Comparison of ENCODE assay signal across 9 mouse cellular contexts in genomic region chr17:50237436-50237709, GRCm38 (mm10). TPM values are rescaled to one million over a fixed set of nuclear protein-coding genes. Genes with fewer than 3 reads are reported as not detected.
DNase-seq lines count a peak whose midpoint lies in the region; ATAC-seq lines count a peak whose summit lies in the region.
"Had no signal": no experiment of that assay in that cellular context is flagged by ENCODE, and none has a peak within 500 bp of the region (broad histone marks: within the 10 kb centered on the region; RNA-seq: fewer than 3 reads in every experiment).

No protein-coding gene starts in this region.

- no peak overlapping the region for H3K9ac ChIP-seq in forebrain, embryonic 14.5 days (ENCODE audit: low read length)
- H3K9ac ChIP-seq in hindbrain, embryonic 11.5 days (ENCODE audit: low read depth, low read length): no peak overlapping the region

- H3K27me3 ChIP-seq in forebrain, embryonic 14.5 days (replicated peaks; ENCODE audit: control insufficient read depth, insufficient read depth, low read length): no peaks in the 10 kb centered on the region
- no peaks in the 10 kb centered on the region for H3K27me3 ChIP-seq in hindbrain, embryonic 11.5 days (ENCODE audit: control insufficient read depth, insufficient read depth, low read length)

- peak overlapping the region; percentile 88; the same call in 1 of the 2 replicates for H3K27ac ChIP-seq in forebrain, embryonic 14.5 days (ENCODE audit: low read depth, low read length)
- H3K27ac ChIP-seq in hindbrain, embryonic 11.5 days (ENCODE audit: low read depth, low read length): peak overlapping the region; percentile 64
- H3K27ac ChIP-seq: macrophage had no signal

- peak; percentile 90 for ATAC-seq in forebrain, embryonic 14.5 days
- peak; percentile 89 for ATAC-seq in hindbrain, embryonic 11.5 days (ENCODE audit: low FRiP score)

- H3K9me3 ChIP-seq in forebrain, embryonic 14.5 days (replicated peaks; ENCODE audit: control insufficient read depth, low read length): no peaks in the 10 kb centered on the region
- no peaks in the 10 kb centered on the region for H3K9me3 ChIP-seq in hindbrain, embryonic 11.5 days (ENCODE audit: control insufficient read depth, low read length)

- H3K36me3 ChIP-seq in forebrain, embryonic 14.5 days (ENCODE audit: control insufficient read depth, insufficient read depth, low read length): no peaks in the 10 kb centered on the region
- no peaks in the 10 kb centered on the region for H3K36me3 ChIP-seq in hindbrain, embryonic 11.5 days (ENCODE audit: control insufficient read depth, insufficient read depth, low read length)

- peak; percentile 75 for DNase-seq in MN1 (ENCODE audit: low spot score)
- peak; percentile 83 for DNase-seq in cerebellum, adult 11 months
- peak; percentile 93 for DNase-seq in forebrain, embryonic 14.5 days (ENCODE audit: low spot score)
- peak; percentile 89 for DNase-seq in hindbrain, embryonic 11.5 days (ENCODE audit: low spot score)
- peak; percentile 80 to 92 for DNase-seq in layer of hippocampus, adult 8-10 months (ENCODE audit: low spot score in 2 of 2)
- peak; percentile 86 for DNase-seq in lung, postnatal 10 days
- peak; percentile 83 for DNase-seq in ovary, postnatal 36 days (ENCODE audit: low spot score)
- DNase-seq in thymus, postnatal 14 days: peak; percentile 76

- H3K4me3 ChIP-seq in forebrain, embryonic 14.5 days (ENCODE audit: low read depth, low read length): no peak overlapping the region
- H3K4me3 ChIP-seq in hindbrain, embryonic 11.5 days (ENCODE audit: low read depth, low read length): no peak overlapping the region

- WGBS in forebrain, embryonic 14.5 days: 7% methylated on average over 8 of the region's 8 CpGs
- 10% methylated on average over 8 of the region's 8 CpGs for WGBS in hindbrain, embryonic 11.5 days

- H3K4me1 ChIP-seq in forebrain, embryonic 14.5 days (ENCODE audit: control insufficient read depth, insufficient read depth, low read length): peaks cover 12% of the 10 kb centered on the region; the same call in 1 of the 2 replicates
- peaks cover 4% of the 10 kb centered on the region; the same call in 1 of the 2 replicates for H3K4me1 ChIP-seq in hindbrain, embryonic 11.5 days (replicated peaks; ENCODE audit: control insufficient read depth, insufficient read depth, low read length)

- peak overlapping the region; percentile 29; the same call in 1 of the 2 replicates for H3K4me2 ChIP-seq in forebrain, embryonic 14.5 days (ENCODE audit: low read length)
- H3K4me2 ChIP-seq in hindbrain, embryonic 11.5 days (replicated peaks; ENCODE audit: low read depth, low read length): 0 out of 2 replicates have a peak overlapping the region, but pooled peaks have one; percentile 22

RNA-seq across cellular contexts. Expression of gene Rftn1, which starts 46.9 kb away (rescaled TPM):
- polyA plus RNA-seq in forebrain, embryonic 14.5 days (2014; fragmentation: Nextera tagmentation; extraction: Ambion mirVana): 14.8 and 21.1 TPM in 2 replicates
- 5.3 and 5.6 TPM in 2 replicates for polyA plus RNA-seq in hindbrain, embryonic 11.5 days (2014; fragmentation: Nextera tagmentation; extraction: Ambion mirVana)
- 10 to 100 TPM; 14.8 to 18.7 (median 16.8) TPM for total RNA-seq in layer of hippocampus, adult 8-10 months (2022)

RNA-seq across cellular contexts. Expression of gene Dazl, which starts 56.1 kb away (rescaled TPM):
- 0.50 and 0.68 TPM in 2 replicates for polyA plus RNA-seq in forebrain, embryonic 14.5 days (2014; fragmentation: Nextera tagmentation; extraction: Ambion mirVana)
- 0.09 TPM in 1 of 2 replicates, not detected in the other for polyA plus RNA-seq in hindbrain, embryonic 11.5 days (2014; fragmentation: Nextera tagmentation; extraction: Ambion mirVana)
- total RNA-seq in layer of hippocampus, adult 8-10 months (2022): 1 to 10 TPM; 2.1 to 3.2 (median 3.0) TPM
- polyA plus RNA-seq: macrophage had no signal
